Mouse (Mus musculus) cerebellum, adult 2 months (tissue): ENCODE results near the gene Cyp20a1.

ENCODE experiments used
- CTCF ChIP-seq: fragments of 200-500 bp; IDR thresholded peaks from 2 replicates; pipeline ENCODE4 v1.5.1; 2011; ENCODE audit warnings: low read depth, mild to moderate bottlenecking, control low read depth, low read length, moderate library complexity, borderline replicate concordance; ENCODE audit not compliant: insufficient read depth
- POLR2A ChIP-seq: fragments of 200-500 bp; IDR thresholded peaks from 2 replicates; pipeline ENCODE4 v1.6.1; 2011; ENCODE audit warnings: low read length, control low read depth, borderline replicate concordance; ENCODE audit not compliant: insufficient read depth

DNA sequence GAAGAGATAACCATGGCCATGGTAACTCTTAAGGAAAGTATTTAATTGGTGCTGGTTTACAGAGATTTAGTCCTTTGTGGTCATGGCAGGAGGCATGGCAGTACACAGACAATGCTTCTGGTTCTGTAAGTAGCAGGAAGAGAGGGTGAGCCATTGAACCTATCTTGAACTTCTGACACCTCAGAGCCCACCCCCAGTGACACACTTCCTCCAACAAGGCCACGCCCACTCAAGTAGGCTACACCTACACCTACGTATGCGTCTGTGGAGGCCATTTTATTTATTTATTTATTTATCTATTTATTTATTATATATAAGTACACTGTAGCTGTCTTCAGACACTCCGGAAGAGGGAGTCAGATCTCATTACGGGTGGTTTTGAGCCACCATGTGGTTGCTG lies 88.4 kb downstream of the Cyp20a1 start:
- TF ChIP-seq CTCF (no peak), POLR2A (no peak)
